ENCODE assay signal across 13 mouse cellular contexts in the genomic region with DNA sequence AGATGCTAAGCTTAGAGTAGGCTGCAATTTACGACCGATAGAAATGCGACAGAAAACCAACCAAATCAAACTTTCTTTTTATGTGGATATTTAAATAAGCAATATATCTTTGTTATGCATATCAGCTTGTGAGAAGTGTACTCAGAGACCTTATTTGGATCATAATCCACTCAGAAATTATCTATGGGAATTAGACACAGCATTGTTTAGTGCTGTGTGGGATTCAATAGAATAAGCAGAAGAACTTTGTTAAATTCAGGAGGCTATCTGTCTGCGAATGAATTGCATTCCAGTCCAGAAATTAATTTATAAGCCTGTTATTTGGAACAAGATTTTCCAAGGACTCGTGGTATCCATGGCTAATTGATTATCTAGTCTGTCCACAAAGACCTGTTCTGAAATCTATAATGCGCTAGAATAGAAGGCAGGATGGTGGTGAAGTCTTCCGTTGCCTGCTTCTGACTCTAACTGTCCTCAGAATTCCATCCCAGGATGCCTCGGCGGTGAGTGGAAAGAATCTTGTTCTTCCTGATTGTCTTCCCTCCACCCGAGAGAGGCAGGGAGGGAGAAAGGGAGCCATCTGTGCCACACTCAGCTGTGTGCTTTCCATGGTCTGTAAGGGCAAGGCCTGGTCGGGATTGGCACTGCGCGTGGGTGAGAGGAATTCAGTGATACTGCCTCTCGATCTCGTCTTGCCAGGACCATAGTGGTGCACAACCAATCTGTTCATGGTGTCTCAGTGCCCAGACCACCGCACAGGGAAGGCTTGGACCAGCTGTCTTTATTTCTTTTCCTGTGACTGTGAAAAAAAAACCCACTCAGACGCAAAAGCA. TPM values are rescaled to one million over a fixed set of nuclear protein-coding genes. Genes with fewer than 3 reads are reported as not detected.
A peak's percentile ranks its signal among the peaks of the same experiment; 100 is the strongest.
DNase-seq lines count a peak whose midpoint lies in the region; ATAC-seq and TF ChIP-seq lines count a peak whose summit lies in the region.
"Had no signal": no experiment of that assay in that cellular context is flagged by ENCODE, and none has a peak within 500 bp of the region (broad histone marks: within the 10 kb centered on the region; RNA-seq: fewer than 3 reads in every experiment).

No protein-coding gene starts in this region.

- H3K9ac ChIP-seq in forebrain, embryonic 13.5 days, result no peak overlapping the region
- H3K9ac ChIP-seq in forebrain, embryonic 12.5 days, result no peak overlapping the region
- H3K9ac ChIP-seq in hindbrain, postnatal 0 days (replicated peaks; ENCODE audit: low read length), result no peak overlapping the region
- H3K9ac ChIP-seq: embryonic facial prominence, embryonic 13.5 days; liver, embryonic 14.5 days had no signal

- peak; percentile 30 for DNase-seq in brain, embryonic 18.5 days (ENCODE audit: low read depth, low spot score)
- no peak for DNase-seq in embryonic facial prominence, embryonic 10.5 days (ENCODE audit: low spot score)
- DNase-seq in hindbrain, postnatal 0 days (ENCODE audit: low spot score), result peak; percentile 44
- no peak for DNase-seq in spleen, postnatal 36 days (ENCODE audit: low spot score in 2 of 2)
- DNase-seq in lung, postnatal 36 days, result no peak

- no peaks in the 10 kb centered on the region for H3K9me3 ChIP-seq in forebrain, embryonic 13.5 days (replicated peaks)
- no peaks in the 10 kb centered on the region for H3K9me3 ChIP-seq in forebrain, embryonic 12.5 days
- no peaks in the 10 kb centered on the region for H3K9me3 ChIP-seq in embryonic facial prominence, embryonic 10.5 days
- no peaks in the 10 kb centered on the region for H3K9me3 ChIP-seq in hindbrain, postnatal 0 days (ENCODE audit: low read length)
- H3K9me3 ChIP-seq: embryonic facial prominence, embryonic 13.5 days had no signal

- peaks cover 23% of the 10 kb centered on the region for H3K27me3 ChIP-seq in forebrain, embryonic 13.5 days
- H3K27me3 ChIP-seq in forebrain, embryonic 12.5 days, result peaks cover 27% of the 10 kb centered on the region
- no peaks in the 10 kb centered on the region; the same call in 1 of the 2 replicates for H3K27me3 ChIP-seq in embryonic facial prominence, embryonic 10.5 days (replicated peaks; ENCODE audit: low read depth, poor library complexity, severe bottlenecking)
- no peaks in the 10 kb centered on the region for H3K27me3 ChIP-seq in hindbrain, postnatal 0 days (ENCODE audit: insufficient read depth, low read length)
- H3K27me3 ChIP-seq: embryonic facial prominence, embryonic 13.5 days had no signal

- H3K4me1 ChIP-seq in forebrain, embryonic 13.5 days, result peaks cover 49% of the 10 kb centered on the region
- peaks cover 54% of the 10 kb centered on the region for H3K4me1 ChIP-seq in forebrain, embryonic 12.5 days
- peaks cover 90% of the 10 kb centered on the region for H3K4me1 ChIP-seq in embryonic facial prominence, embryonic 10.5 days
- H3K4me1 ChIP-seq in hindbrain, postnatal 0 days (ENCODE audit: insufficient read depth, low read length), result peaks cover 8% of the 10 kb centered on the region

- no peak for ATAC-seq in forebrain, embryonic 13.5 days
- ATAC-seq in forebrain, embryonic 12.5 days (ENCODE audit: low FRiP score), result no peak
- peak; percentile 44; the same call in 1 of the 2 replicates for ATAC-seq in hindbrain, postnatal 0 days
- ATAC-seq in megakaryocyte progenitor cell, adult 5-6 weeks (replicated peaks; ENCODE audit: poor library complexity), result no peak
- ATAC-seq: intestine, postnatal 0 days had no signal

- WGBS in forebrain, embryonic 13.5 days, result 74% methylated on average over 17 of the region's 17 CpGs
- 80% methylated on average over 17 of the region's 17 CpGs for WGBS in forebrain, embryonic 12.5 days
- WGBS in embryonic facial prominence, embryonic 10.5 days, result 87% methylated on average over 17 of the region's 17 CpGs
- WGBS in hindbrain, postnatal 0 days, result 36% methylated on average over 17 of the region's 17 CpGs

- 0 out of 2 replicates have a peak overlapping the region, but pooled peaks have one; percentile 25 for H3K27ac ChIP-seq in forebrain, embryonic 13.5 days
- no peak overlapping the region for H3K27ac ChIP-seq in forebrain, embryonic 12.5 days
- peak overlapping the region; percentile 63 for H3K27ac ChIP-seq in embryonic facial prominence, embryonic 10.5 days (replicated peaks)
- H3K27ac ChIP-seq in hindbrain, postnatal 0 days, result peak overlapping the region; percentile 42; the same call in 1 of the 2 replicates
- H3K27ac ChIP-seq: liver, embryonic 14.5 days; macrophage; stomach, postnatal 0 days had no signal

- no peak overlapping the region for H3K4me2 ChIP-seq in forebrain, embryonic 13.5 days
- no peak overlapping the region for H3K4me2 ChIP-seq in forebrain, embryonic 12.5 days
- no peak overlapping the region for H3K4me2 ChIP-seq in hindbrain, postnatal 0 days (ENCODE audit: low read depth, low read length)
- H3K4me2 ChIP-seq: embryonic facial prominence, embryonic 13.5 days had no signal

- TF ChIP-seq CTCF in hindbrain, postnatal 0 days (IDR thresholded peaks at IDR 0.05; ENCODE audit: low read depth), result no peak

- no peak overlapping the region for H3K4me3 ChIP-seq in forebrain, embryonic 13.5 days
- H3K4me3 ChIP-seq in forebrain, embryonic 12.5 days (replicated peaks), result no peak overlapping the region
- no peak overlapping the region for H3K4me3 ChIP-seq in embryonic facial prominence, embryonic 10.5 days
- no peak overlapping the region for H3K4me3 ChIP-seq in hindbrain, postnatal 0 days (ENCODE audit: low read length)
- H3K4me3 ChIP-seq: embryonic facial prominence, embryonic 13.5 days had no signal

- H3K36me3 ChIP-seq in forebrain, embryonic 13.5 days (ENCODE audit: poor library complexity, severe bottlenecking), result no peaks in the 10 kb centered on the region
- no peaks in the 10 kb centered on the region for H3K36me3 ChIP-seq in forebrain, embryonic 12.5 days (replicated peaks)
- peaks cover 12% of the 10 kb centered on the region for H3K36me3 ChIP-seq in embryonic facial prominence, embryonic 10.5 days (replicated peaks)
- H3K36me3 ChIP-seq in hindbrain, postnatal 0 days (ENCODE audit: insufficient read depth, low read length), result no peaks in the 10 kb centered on the region

RNA-seq across cellular contexts. Expression of a gene that starts 52.0 kb away (rescaled TPM):
- 54.1 and 61.4 TPM in 2 replicates for polyA plus RNA-seq in forebrain, embryonic 13.5 days (2015; fragmentation: Nextera tagmentation; extraction: Ambion mirVana)
- 65.6 and 82.4 TPM in 2 replicates for polyA plus RNA-seq in forebrain, embryonic 12.5 days (2016; fragmentation: Nextera tagmentation; extraction: Ambion mirVana)
- 44.2 and 47.2 TPM in 2 replicates for polyA plus RNA-seq in embryonic facial prominence, embryonic 10.5 days (2016; fragmentation: Nextera tagmentation; extraction: Ambion mirVana)
- 29.2 and 29.6 TPM in 2 replicates for total RNA-seq in hindbrain, postnatal 0 days (2014; rRNA removed)
- 30.0 and 34.4 TPM in 2 replicates for polyA plus RNA-seq in hindbrain, postnatal 0 days (2015; fragmentation: Nextera tagmentation; extraction: Ambion mirVana)
- 2.4 and 2.9 TPM in 2 replicates for total RNA-seq in megakaryocyte progenitor cell, adult 5-6 weeks (2015)
- 3.8 and 4.2 TPM in 2 replicates for total RNA-seq in megakaryocyte progenitor cell, adult 5-6 weeks (2017)

Comparison
In these comparisons a context has a peak if more than half of its experiments do, and no peak if none do; other contexts are left out.
1. DNase-seq: peak in brain, embryonic 18.5 days (single experiment) and hindbrain, postnatal 0 days (single experiment); none in embryonic facial prominence, embryonic 10.5 days (single experiment), spleen, postnatal 36 days (0 of 2) and lung, postnatal 36 days (single experiment).